Mouse (Mus musculus): ENCODE results near the gene Brwd1. TPM values are rescaled to one million over a fixed set of nuclear protein-coding genes. Genes with fewer than 3 reads are reported as not detected.
"Not testable (repeated sequence)": the region's sequence is repeated elsewhere in the genome, so short reads cannot be mapped to it uniquely, and the experiment has no call there.

Gene Brwd1
- 100 to 1,000 TPM; 128 to 157 (median 145) TPM for total RNA-seq (2022)

- peak; percentile 79 to 84 for DNase-seq (ENCODE audit: low spot score in 2 of 2)
Observed at GRCm38 (mm10) chr16:96082301-96083178, at the start of gene Brwd1. Brwd1 (minus strand) TSS chr16:96082526.

- DNase-seq (ENCODE audit: low spot score in 2 of 2) = no peak
Observed at GRCm38 (mm10) chr16:96128466-96128865, 46.1 kb upstream of the Brwd1 start.

- DNase-seq (ENCODE audit: low spot score in 2 of 2) = peak; percentile 96 to 97
Observed at GRCm38 (mm10) chr16:96127657-96128344, 45.5 kb upstream of the Brwd1 start, which contains the start of gene Hmgn1. Hmgn1 (minus strand) TSS chr16:96127729.

- no peak for DNase-seq (ENCODE audit: low spot score in 2 of 2)
Observed at GRCm38 (mm10) chr16:96127288-96127656, 44.9 kb upstream of the Brwd1 start.

- no peak for DNase-seq (ENCODE audit: low spot score in 2 of 2)
Observed at GRCm38 (mm10) chr16:96126684-96127171, 44.4 kb upstream of the Brwd1 start.

- no peak for DNase-seq (ENCODE audit: low spot score in 2 of 2)
Observed at GRCm38 (mm10) chr16:96120022-96120623, 37.8 kb upstream of the Brwd1 start.

- no peak for DNase-seq (ENCODE audit: low spot score in 2 of 2)
Observed at GRCm38 (mm10) chr16:96114729-96115128, 32.4 kb upstream of the Brwd1 start.

- no peak for DNase-seq (ENCODE audit: low spot score in 2 of 2)
Observed at GRCm38 (mm10) chr16:96112769-96113168, 30.4 kb upstream of the Brwd1 start.

GRCm38 (mm10) chr16:96110655-96111345 lies 28.5 kb upstream of the Brwd1 start:
- DNase-seq (ENCODE audit: low spot score in 2 of 2) = no peak

- DNase-seq (ENCODE audit: low spot score in 2 of 2) = no peak
Observed at GRCm38 (mm10) chr16:96109673-96110072, 27.3 kb upstream of the Brwd1 start.

- no peak for DNase-seq (ENCODE audit: low spot score in 2 of 2)
Observed at GRCm38 (mm10) chr16:96103036-96103435, 20.7 kb upstream of the Brwd1 start.

- not testable (repeated sequence) for DNase-seq (ENCODE audit: low spot score in 2 of 2)
Observed at GRCm38 (mm10) chr16:96097811-96098210, 15.5 kb upstream of the Brwd1 start.

- DNase-seq (ENCODE audit: low spot score in 2 of 2) = no peak
Observed at GRCm38 (mm10) chr16:96095966-96096365, 13.6 kb upstream of the Brwd1 start.

GRCm38 (mm10) chr16:96091515-96092504 lies 9.5 kb upstream of the Brwd1 start:
- no peak for DNase-seq (ENCODE audit: low spot score in 2 of 2)

- no peak for DNase-seq (ENCODE audit: low spot score in 2 of 2)
Observed at GRCm38 (mm10) chr16:96088120-96088519, 5.8 kb upstream of the Brwd1 start.

GRCm38 (mm10) chr16:96087436-96087835 lies 5.1 kb upstream of the Brwd1 start:
- DNase-seq (ENCODE audit: low spot score in 2 of 2) = no peak

GRCm38 (mm10) chr16:96087001-96087400 lies 4.7 kb upstream of the Brwd1 start:
- no peak for DNase-seq (ENCODE audit: low spot score in 2 of 2)

GRCm38 (mm10) chr16:96085597-96085996 lies 3.3 kb upstream of the Brwd1 start:
- no peak for DNase-seq (ENCODE audit: low spot score in 2 of 2)

GRCm38 (mm10) chr16:96083179-96083646 lies 887 bp upstream of the Brwd1 start:
- DNase-seq (ENCODE audit: low spot score in 2 of 2) = peak in 1 of 2 experiments; percentile 26

- no peak for DNase-seq (ENCODE audit: low spot score in 2 of 2)
Observed at GRCm38 (mm10) chr16:96081742-96082241, 534 bp downstream of the Brwd1 start.
